Mouse (Mus musculus) kidney, postnatal 36 days (tissue): ENCODE measurements at regions not wholly inside any gene's neighbourhood (a gene's known extent, or its start where the extent isn't known, plus 50 kb on each side); places are given as distances from the start of the nearest gene placed in this dataset.

Experiments
- DNase-seq, 2 experiments: peaks; one replicate each; pipeline ENCODE4 v3.0.0; 2021 to 2022; ENCODE audit warnings: mixed read lengths in 2 of 2

DNA sequence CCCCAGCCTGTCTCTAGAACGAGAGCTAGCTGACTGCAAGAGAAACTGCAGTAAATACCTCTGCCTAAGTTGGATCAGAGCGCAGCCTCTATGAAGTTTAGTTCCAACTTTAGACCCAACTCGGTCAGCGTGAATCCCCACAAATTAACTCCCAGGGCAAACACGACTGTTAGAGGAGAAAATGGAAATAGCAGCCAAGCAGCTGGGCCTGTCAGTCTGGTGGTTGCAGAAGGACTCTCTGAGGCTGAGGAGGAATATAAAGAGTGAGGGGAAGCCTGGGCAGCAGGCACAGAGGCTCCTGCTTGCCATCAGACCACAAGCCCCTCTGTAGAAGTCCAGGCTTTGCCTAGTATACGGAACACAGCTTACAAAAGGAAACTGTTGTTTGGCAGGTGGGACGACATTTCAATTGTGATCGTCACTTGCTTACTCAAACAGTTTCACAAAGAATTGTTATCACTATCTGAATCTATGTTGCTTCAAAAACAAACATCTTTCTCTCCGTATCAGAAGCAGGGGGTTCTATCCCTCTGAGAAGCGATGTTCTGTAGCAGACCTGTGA lies 135.0 kb downstream of the Lmo4 start:
- no peak for DNase-seq

DNA sequence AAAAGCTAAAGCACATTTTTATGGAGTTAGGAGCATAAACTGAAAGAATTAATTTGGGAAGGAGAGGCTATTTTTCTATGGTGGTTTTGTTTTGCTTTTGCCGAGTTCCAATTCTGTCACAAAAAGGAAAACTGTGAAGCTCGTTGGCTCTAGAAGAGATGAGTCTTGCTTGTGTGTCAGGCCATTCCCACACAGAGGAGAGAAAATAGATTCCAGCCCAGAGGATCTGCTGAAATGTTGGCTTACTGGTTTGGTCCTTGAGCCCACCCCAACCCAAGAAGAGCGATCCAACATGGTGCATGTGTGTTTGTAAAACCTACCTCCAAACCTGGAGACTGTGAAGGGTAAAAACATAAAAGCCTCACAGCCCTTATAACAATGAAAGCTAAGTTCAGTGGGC lies 138.0 kb downstream of the Lmo4 start:
- no peak for DNase-seq

DNA sequence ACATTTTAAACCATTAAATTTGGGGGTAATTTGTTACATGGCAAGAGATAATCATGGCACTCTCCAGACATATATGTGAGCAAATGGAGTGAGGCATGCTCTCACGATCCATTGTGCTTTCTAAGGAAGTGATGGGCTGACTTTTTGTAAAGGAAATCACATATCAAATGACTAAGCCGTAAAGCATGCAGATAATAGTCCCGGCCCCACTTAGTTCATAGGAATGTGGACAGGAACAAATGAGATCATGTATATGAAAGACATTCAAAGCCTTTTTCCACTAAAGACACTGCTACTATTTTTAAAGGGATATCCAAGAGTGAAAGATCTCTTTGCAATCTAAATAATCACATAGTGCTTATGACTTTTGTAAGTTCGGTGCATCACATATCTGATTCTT lies 146.9 kb downstream of the Lmo4 start:
- no peak for DNase-seq

DNA sequence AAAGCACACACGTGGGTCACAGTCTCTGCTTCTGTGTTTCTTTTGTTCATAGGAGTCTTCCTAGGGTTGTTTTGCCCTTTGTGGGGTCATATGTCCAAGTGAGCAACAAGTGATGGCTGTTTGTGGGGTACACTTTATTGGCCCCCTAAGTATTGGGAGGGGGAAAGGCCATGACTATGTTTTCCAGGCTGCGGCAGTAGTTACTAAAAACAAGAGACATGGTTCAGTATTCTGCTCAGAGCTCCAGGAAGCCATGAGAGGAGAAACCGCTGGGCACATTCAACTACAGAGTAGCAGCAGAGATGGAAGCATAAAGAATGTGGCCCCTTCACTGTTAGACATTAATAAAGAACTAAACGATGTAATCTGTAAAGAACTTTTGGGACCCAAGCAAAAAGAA lies 154.7 kb downstream of the Lmo4 start:
- DNase-seq: no peak

DNA sequence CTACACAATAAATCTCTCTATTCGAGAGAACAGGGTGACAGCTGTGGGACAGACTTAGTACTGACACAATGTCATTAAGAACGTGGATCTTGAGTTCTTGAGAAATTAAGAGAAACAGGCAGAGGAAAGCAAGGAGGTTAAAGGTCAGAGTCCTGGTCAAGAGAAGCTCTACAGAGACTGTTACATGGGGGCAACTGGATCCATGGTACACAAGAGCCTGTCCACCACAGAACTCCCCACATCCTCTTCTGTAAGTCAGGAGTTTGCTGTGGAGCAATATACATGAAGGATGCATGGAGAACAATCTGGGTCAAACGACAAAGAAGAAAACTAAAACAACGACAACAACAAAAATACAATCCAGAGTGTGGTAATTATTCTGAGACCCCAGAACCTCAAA lies 155.8 kb downstream of the Lmo4 start:
- DNase-seq: no peak

DNA sequence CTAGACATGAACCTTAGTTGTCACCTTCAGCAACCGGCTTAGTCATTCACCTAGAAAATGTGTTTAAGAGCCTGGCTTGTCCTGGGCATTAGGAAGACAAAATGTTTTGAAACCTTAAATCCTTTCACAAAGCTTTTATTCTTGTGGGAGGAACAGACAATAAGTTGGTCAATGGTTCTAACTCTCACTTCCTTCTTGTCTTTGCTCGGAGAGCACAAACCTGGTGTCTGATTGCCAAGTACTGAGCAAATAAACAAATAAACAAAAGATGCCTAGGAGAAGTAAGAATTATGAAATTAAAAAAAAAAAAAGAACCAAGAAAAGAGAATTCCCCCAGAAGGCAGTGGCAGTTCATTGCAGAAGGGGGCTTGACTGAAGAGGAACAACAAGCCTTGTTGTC lies 160.7 kb downstream of the Lmo4 start:
- DNase-seq: no peak

DNA sequence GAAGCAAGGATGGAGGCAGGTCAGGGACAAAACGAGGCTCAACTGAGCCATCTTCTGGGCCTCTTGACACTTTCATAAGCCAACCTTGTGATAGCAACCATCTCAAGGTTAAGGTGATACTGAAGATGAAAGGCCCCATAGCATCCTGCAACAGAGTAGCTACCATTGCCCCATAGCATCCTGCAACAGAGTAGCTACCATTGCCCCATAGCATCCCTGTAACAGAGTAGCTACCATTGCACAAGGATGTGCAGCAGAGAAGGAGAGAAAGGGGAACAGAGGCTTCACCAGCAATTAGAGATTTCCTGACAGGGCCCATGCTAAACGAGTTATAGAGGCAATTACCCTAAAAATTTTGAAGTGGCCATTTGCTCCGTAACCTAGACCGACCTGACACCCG lies 163.2 kb downstream of the Lmo4 start:
- no peak for DNase-seq

DNA sequence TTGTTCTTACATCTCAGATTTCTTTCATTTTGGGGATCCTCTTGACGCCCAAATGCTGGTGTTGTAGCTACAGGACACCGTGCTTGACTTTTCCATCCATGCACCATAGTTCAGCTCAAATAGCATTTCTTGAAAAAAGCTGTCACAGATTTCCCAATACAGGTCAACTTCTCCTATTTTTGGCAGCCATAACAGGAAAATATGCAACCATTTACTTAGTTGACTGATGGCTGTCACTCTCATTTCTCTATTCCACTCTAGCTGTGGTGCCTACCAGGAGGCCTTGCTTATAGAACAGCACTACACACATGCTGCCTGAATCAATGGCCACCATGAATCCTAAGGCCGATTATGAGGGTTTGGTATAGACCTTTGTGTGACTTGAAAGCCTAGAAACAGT lies 165.5 kb downstream of the Lmo4 start:
- no peak for DNase-seq

DNA sequence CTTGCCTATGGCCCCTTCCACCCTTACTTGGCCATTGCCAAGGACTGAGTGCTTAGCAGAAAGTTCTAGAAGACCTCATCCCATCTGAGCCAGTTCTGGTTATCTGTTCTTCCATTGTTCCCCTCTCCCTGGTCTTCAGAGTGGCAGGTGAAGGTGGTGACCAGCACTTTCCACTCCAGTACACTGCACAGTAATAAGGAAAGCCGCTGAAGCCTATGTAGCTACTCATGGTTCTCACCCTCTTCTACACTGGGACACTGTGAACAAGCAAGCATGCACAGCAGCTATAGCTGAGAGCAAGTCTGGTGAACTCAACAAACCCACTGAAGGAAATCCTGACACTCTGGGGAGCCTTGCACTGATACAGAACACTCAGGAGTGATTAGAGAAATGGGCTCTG lies 175.4 kb downstream of the Lmo4 start:
- DNase-seq: no peak

DNA sequence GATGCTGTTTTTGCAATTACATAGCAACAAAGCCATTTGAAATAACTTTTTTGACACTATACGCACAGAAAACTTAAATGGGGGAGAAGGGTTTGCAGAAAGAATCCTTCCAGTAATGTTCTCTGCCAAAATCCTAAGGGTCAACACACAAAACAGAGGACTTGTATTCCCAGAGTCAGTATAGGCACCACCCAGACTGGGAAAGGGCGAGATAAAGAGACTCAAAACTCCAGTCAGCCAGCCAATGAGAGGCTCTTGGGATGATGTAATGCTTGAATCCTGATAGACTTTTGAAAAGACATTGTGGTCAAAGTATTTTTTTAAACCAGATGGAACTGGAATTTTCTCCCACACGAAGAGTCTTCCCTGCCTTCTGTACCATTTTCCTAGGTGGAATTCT lies 175.9 kb downstream of the Lmo4 start:
- DNase-seq: no peak

DNA sequence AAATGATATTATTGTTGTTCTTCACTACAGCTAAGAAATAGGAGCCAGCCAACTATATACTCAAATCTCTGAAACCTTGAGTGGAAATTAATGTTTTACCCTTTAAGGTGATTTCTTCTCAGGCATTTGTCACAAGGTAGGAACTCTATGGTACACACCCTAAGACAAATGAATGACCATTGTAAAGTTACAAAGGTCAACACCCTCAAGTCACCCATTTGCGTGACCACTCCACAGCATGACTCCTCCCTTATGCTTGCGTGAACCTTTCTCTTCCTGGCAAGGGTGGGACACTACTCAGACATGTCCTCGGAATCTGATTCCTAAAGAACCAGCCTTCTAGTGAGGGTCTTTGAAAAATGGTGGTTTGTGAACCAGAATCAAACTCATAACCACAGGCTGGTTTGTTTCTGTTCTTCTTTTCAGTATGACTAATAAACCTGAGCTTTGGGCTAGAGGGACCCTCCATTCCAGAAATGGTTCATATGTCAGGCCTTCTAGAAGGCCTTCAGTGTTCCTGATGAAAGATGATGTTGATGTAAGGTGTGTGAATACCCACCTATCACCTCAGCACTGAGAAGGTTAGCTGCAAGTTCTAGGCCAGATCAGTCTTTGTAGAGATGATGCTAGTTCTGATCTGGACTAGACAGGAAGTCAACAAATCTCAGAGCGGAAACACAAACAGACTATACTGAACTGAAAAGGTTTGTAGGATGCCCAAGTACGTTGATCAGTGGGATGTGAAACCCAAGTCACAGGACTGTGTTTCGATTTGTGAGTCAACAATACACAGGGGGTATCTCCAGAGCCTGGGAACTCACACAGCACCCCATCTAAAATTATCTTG lies 177.7 kb downstream of the Lmo4 start:
- no peak for DNase-seq

DNA sequence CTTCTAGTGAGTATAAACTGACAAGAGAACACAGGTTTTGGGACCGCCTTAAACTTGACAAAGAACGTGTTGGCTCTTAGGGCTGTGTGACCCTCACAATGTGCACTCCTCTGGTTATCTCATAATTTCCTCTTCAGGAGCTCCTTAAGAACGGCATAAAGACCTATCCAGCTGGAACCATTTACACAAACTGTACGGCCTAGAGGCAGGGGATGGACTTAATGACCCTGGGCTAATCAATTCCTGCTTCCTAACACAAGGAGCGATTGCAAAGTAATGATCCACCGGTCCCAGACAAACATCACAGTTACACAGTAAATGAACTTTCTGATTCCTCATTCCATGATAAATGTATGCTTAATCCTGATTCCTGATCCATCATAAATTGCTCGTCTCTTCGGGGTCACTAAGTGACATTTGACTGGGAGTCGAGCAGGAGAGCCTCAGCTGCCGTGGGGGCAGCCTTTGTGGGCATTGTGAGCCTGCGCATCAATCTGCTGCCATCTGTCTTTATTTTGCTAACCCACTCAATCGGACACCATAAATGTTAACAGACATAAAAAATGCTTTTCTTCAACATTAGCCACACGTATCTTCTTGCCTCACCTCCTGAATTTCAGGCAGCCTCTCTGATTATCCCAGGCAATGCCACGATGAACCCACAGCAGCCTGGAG lies 179.4 kb downstream of the Lmo4 start:
- DNase-seq: no peak

DNA sequence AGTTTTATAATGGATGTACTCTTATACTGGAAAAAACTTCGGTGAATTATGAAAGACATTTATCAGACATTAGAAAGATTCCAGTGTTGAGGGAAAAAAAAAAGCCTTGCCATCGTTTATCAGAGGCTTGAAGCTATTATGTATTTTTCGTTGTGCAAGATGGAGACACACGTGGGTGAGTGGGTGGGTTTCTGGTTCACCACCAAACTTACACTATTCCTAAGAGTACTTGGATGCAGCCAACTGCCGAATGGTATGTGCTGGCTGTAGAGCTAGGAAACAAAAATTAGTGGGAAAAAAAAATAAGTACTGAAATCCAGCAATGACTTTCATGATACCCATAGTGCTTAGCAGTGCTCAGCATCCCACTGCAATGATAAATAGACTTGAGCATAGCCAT lies 180.8 kb downstream of the Lmo4 start:
- no peak for DNase-seq

DNA sequence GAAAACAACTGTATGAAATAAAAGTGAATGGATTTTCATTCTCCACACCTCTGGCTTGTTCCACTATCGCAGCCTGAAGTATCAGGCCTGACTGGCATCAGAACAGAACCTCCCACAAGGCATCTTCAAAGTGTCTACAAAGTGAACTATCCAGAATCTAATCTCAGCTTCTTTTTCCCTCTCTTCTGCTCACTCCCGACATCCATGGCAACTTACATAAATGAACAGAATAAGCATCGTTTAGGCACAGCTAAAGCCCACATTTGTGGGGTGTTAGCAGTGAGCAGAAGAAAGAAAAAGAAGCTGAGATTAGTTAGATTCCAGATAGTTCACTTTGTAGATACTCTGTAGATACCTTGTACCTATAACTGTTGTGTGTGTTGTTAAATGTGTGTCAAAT lies 182.0 kb downstream of the Lmo4 start:
- DNase-seq: no peak

DNA sequence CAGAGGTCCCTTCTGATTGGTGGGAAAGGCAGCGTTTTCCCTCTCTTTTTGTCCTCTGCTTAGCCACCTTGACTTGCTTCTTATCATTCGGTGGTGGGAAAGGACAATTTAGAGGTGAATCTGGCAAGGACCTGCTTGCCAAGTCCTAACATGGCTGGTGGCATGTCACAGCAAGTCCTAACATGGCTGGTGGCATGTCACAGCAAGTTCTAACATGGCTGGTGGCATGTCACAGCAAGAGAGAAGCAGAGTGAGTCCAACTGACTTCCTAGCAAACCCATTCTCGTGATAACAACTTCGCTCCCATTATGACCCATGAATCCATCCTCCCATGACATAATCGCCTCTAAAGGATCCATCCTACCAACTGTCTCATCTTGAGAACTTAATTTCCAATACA lies 183.1 kb downstream of the Lmo4 start:
- DNase-seq: no peak

DNA sequence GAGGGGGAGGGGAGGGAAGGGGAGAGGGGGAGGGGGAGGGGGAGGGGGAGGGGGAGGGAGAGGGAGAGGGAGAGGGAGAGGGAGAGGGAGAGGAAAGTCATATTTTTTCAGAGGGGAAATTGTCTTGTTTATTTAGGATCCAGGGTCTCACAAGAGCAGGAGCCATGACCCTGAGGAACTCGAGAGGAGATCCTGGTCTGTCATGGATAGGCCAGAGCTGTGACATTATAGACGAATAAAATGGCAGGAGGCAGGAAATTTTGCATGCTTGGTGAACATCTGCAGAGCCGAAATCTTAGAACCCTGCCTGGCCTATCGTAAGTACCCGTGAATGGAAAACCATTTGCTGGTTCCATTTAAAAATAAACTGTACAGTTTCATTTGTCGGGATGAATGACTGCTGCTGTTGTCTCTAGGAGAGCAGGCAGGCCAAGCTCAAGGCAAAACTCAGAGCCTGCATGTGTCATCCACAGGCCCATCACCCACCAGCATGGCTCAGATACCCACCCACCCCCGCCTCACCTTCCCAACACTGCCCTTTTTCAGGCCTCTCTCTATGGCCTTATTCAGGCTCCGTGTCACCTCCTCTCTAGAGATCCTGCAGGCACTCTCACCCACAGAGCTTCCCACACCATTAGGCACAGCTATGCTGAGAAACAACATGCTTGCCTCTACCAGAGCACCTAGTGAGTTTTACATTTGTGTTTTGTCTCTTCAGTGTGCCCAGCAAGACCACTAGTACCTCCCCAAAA lies 184.7 kb downstream of the Lmo4 start:
- DNase-seq: no peak

DNA sequence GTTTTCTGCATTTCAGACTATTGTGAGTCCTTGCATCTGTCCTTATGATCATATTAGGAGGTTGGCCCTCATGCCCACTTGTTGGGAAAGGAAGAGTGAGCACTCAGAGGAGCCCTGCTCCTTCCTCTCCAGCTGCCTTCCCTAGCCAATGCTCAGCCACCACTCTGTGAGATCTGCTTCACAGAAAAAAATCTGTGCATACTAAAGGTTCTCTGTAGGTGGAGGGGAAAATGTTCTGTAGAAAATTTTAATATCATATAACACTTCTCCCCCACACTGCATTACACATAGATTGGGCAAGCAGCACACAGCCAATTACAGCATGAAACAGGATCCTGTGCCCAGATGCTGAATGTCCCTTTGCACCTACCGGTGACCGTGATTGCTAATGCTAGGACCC lies 185.7 kb downstream of the Lmo4 start:
- DNase-seq: no peak

DNA sequence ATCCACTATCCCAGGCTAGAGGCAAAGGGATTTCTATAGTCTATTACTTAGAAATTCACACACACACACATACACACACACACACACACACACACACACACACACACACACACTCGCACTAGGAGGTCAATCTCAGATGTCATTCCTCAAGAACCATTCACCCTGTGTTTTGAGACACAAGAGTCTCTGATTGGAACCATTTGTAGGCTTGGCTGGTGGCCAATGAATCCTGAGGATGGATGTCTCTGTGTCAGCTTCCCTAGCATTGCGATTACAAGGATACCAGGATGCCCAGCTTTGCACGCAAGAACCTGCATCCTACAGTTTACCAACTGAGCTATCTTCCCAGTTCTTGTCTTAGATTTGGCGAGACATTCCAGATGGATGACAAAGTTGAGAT lies 186.5 kb downstream of the Lmo4 start:
- no peak for DNase-seq

DNA sequence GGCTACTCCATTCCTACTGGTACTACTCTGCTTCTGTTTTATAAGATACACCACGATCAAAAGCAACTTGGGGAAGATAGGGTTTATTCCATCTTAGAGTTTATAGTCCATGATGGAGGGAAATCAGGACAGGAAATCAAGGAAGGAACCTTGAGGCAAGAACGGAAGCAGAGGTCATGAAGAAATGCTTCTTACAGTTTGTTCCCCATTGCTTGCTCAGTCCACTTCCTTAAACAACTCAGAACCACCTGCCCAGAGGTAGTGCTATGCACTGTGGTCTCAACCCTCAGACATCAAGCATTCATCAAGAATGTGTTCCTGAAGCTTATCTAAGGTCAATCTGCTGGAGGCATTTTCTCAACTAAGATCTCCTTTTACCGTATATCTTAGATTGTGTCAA lies 189.8 kb downstream of the Lmo4 start:
- no peak for DNase-seq

DNA sequence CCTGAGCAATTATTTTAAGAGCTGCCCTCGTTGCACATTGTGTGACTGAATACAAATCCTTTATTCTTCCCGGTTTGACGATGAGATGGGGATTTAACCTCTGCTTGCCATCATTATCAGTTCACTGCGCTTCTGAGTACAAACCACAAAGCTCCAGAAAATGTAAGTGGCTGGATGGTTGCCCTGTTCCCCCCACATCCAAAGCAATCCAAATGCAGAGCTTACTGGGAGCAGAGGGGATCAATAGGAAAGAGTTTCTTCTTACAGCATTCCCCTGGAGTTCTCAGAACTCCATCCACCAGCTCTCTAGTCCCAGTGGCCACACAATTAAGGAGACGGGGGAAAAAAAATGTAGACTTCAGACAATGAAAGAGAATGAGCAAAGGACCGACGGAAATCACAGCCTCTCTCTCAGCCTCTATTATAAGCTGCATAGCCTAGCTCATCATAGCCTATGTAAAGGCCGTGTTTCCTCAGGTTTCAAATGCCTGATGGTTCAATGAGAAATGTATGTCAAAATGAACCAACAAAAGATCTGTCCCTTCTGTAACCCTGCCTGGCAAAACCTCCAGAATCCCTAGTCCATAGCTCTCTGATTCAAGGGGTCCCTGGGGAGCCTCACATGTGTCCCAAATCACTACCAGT lies 191.4 kb downstream of the Lmo4 start:
- DNase-seq: no peak

DNA sequence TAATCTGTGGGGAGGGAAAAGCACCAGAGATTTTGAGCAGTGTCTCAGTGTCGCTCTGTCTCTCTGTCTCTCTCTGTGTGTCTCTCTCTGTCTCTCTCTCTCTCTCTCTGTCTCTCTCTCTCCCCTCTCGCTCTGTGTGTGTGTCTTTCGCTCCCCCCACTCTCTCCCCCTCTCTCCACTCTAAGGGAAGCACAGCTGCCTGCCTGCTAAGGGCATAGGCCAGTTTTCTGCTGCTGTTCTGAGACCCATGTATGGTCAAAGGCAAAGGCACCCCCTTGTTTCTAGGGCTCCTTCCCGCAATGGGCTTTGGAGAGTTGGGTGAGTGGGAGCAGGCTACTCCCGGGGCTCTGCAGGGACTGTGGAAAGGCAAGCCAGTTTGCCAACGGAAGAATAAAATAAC lies 192.2 kb downstream of the Lmo4 start:
- DNase-seq: no peak

DNA sequence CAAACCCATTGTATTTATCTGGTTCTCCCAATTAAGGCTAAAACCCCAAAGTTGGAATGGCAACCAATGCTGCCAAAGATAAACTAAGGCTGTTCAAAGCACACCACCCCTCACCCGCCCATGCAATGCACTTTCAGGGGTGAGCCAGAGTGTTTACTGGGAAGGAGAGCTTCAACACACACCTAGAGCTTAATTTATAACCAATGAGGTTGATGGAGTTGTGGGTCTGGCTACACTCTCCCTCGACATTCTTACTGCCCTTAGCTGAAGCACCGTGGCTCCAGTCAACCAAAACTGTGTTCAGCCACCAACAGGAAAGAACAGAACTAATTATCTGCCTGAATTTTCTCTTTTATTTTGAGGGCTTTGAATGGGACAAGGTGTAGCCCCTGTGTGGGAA lies 192.8 kb downstream of the Lmo4 start:
- no peak for DNase-seq

DNA sequence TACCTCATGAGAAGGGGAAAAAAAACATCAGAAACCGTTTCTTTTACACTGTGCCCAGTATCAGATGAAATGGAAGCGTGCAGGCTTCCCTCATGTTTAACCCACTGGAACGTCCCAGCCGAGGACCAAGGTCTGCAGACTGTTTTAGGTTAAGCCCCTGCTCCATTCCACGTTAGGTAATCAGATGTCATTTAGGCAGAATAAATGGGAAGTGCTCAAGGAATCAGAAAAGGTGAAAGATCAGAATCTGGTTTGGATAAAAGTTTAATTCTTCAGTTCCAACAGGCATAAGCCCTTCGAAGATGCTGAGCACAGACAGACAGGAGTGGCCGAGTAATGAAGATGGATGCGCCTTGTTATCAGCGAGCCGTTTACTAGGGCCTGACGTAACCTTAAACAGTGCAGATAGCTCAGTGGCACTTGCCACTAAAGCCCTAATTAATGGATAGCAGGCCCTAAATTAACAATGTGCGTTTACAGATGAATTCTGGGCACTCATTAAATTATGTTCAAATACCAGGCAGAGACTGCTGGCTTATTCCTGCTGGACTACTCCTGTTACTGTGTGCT lies 193.5 kb downstream of the Lmo4 start:
- no peak for DNase-seq
